Comparison of ENCODE assay signal across 18 mouse cellular contexts in the genomic region with DNA sequence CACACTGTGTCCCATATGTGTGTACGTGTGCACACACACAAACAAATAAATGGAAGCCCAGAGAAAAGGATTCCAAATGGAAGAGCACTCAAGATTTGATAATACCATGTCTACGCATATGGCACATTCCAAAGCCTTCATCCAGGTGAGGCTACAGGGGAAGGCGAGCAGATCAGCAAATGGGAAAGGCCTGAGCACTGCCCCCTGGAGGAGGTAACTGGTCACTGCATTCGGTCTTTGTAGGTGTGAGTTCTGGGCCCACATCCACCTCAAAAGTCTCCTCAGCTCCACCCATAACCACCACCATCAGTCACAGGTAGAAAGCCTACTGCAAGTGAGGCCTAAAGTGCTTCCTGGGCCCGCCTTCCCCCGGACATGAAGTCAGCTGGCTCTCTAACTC. TPM values are rescaled to one million over a fixed set of nuclear protein-coding genes. Genes with fewer than 3 reads are reported as not detected.
DNase-seq lines count a peak whose midpoint lies in the region; ATAC-seq and TF ChIP-seq lines count a peak whose summit lies in the region.
"Had no signal": no experiment of that assay in that cellular context is flagged by ENCODE, and none has a peak within 500 bp of the region (broad histone marks: within the 10 kb centered on the region; RNA-seq: fewer than 3 reads in every experiment).

No protein-coding gene starts in this region.

- H3K36me3 ChIP-seq in midbrain, embryonic 13.5 days = no peaks in the 10 kb centered on the region
- H3K36me3 ChIP-seq: forebrain, embryonic 15.5 days; G1E; heart, embryonic 10.5 days; limb, embryonic 13.5 days had no signal

- no peaks in the 10 kb centered on the region for H3K9me3 ChIP-seq in midbrain, embryonic 13.5 days
- H3K9me3 ChIP-seq: forebrain, embryonic 15.5 days; heart, embryonic 10.5 days; limb, embryonic 13.5 days had no signal

- H3K4me3 ChIP-seq in left cerebral cortex, adult 2 months = no peak overlapping the region
- H3K4me3 ChIP-seq in midbrain, embryonic 13.5 days (replicated peaks) = no peak overlapping the region
- H3K4me3 ChIP-seq: forebrain, embryonic 15.5 days; heart, embryonic 10.5 days; limb, embryonic 13.5 days had no signal

- intact Hi-C loops in left cerebral cortex, adult 2 months (cut with DNase I) = no loop called here
- intact Hi-C loops in left cerebral cortex, postnatal 14 days (cut with DNase I) = no loop called here

- 92% methylated on average over 6 of the region's 6 CpGs for WGBS in midbrain, embryonic 13.5 days

- peak; percentile 25 for ATAC-seq in granulocyte monocyte progenitor cell, adult 5-6 weeks (replicated peaks; ENCODE audit: poor library complexity, severe bottlenecking)
- ATAC-seq in midbrain, embryonic 13.5 days = no peak
- ATAC-seq: forebrain, embryonic 15.5 days had no signal

- no peak overlapping the region for H3K4me2 ChIP-seq in midbrain, embryonic 13.5 days (replicated peaks)
- H3K4me2 ChIP-seq: forebrain, embryonic 15.5 days; limb, embryonic 13.5 days had no signal

- no peak overlapping the region for H3K27ac ChIP-seq in left cerebral cortex, adult 2 months
- no peak overlapping the region for H3K27ac ChIP-seq in midbrain, embryonic 13.5 days
- H3K27ac ChIP-seq: forebrain, embryonic 15.5 days; heart, embryonic 10.5 days; limb, embryonic 13.5 days had no signal

- TF ChIP-seq CTCF in left cerebral cortex, adult 2 months (IDR thresholded peaks at IDR 0.05) = peak; percentile 17

- DNase-seq in left cerebral cortex, adult 2 months (ENCODE audit: extremely low spot score in 1 of 2, low spot score in 2 of 2) = no peak
- no peak for DNase-seq in left cerebral cortex, postnatal 14 days (ENCODE audit: low spot score in 2 of 2)
- peak; percentile 14 for DNase-seq in thymus, postnatal 4 days
- DNase-seq in thymus, postnatal 0 days (ENCODE audit: low spot score) = no peak
- DNase-seq in urinary bladder, postnatal 10 days (ENCODE audit: low spot score) = no peak
- DNase-seq: adrenal gland, postnatal 25 days; cerebellum, adult 11 months; heart, postnatal 4 days; kidney, postnatal 4 days; lung, postnatal 4 days; right cerebral cortex, adult 18-20 months; thymus, postnatal 14 days had no signal

- no peak overlapping the region for H3K9ac ChIP-seq in midbrain, embryonic 13.5 days (replicated peaks)
- H3K9ac ChIP-seq: forebrain, embryonic 15.5 days; limb, embryonic 13.5 days had no signal

- no peaks in the 10 kb centered on the region for H3K4me1 ChIP-seq in midbrain, embryonic 13.5 days (replicated peaks)
- H3K4me1 ChIP-seq: forebrain, embryonic 15.5 days; heart, embryonic 10.5 days; limb, embryonic 13.5 days had no signal

- no peaks in the 10 kb centered on the region for H3K27me3 ChIP-seq in midbrain, embryonic 13.5 days
- H3K27me3 ChIP-seq: forebrain, embryonic 15.5 days; limb, embryonic 13.5 days had no signal

RNA-seq across cellular contexts. Expression of a gene that starts 26.2 kb away (rescaled TPM):
- total RNA-seq in left cerebral cortex, adult 2 months (2021) = 10 to 100 TPM; 14.1 to 18.9 TPM
- total RNA-seq in left cerebral cortex, postnatal 14 days (2021) = 10 to 100 TPM; 22.4 to 27.7 TPM
- polyA plus RNA-seq in thymus, postnatal 0 days (2015; fragmentation: Nextera tagmentation; extraction: Ambion mirVana) = 65.4 and 66.0 TPM in 2 replicates
- 131 and 141 TPM in 2 replicates for total RNA-seq in granulocyte monocyte progenitor cell, adult 5-6 weeks (2014; fragmentation: Nextera tagmentation)
- total RNA-seq in granulocyte monocyte progenitor cell, adult 5-6 weeks (2017) = 53.6 and 57.1 TPM in 2 replicates
- polyA plus RNA-seq in midbrain, embryonic 13.5 days (2015; fragmentation: Nextera tagmentation; extraction: Ambion mirVana) = 13.4 and 13.9 TPM in 2 replicates
- polyA plus RNA-seq: G1E had no signal
